Mouse (Mus musculus): ENCODE measurements around the gene Hecw2. TPM values are rescaled to one million over a fixed set of nuclear protein-coding genes. Genes with fewer than 3 reads are reported as not detected.

Hecw2 gene
- total RNA-seq, 2 experiments from 2014 or later, result 12.0 to 14.9 TPM

DNA sequence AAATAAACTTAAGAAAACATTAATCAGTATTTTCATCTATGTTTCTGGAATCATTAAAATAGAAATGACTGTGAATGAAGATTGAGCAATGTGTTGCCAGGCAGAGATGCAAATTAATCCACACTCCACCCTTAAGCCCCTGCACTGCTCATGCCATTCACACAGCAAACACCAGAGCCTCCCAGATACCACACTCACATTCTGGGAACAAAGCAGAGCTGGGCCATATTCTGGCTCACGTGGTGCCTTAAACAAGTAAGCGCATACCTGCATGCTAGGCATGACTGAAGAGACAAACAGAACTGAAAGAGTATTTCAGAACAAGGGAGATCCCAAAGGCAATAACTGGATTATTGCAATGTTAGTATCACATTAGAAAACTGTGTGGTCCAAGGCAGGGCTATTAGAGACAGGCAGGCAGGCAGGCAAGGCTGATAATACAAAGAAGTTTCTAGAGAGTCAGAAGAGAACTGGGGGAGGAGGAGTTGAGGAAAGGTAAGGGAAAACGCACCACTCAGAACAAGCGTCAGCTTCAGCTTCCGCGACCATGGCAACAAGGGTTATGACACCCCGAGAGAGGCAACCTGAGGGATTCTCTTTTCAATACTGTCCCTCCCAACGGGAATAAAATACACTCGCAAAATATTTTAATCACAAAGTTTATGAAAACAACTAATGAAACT, 75.2 kb downstream of the Hecw2 start:
- intact Hi-C loops (cut with DNase I), result loop anchor here (10.0 kb wide), 1 partner anchor 215 kb away; no protein-coding TSS in a partner anchor
- no peak for DNase-seq

DNA sequence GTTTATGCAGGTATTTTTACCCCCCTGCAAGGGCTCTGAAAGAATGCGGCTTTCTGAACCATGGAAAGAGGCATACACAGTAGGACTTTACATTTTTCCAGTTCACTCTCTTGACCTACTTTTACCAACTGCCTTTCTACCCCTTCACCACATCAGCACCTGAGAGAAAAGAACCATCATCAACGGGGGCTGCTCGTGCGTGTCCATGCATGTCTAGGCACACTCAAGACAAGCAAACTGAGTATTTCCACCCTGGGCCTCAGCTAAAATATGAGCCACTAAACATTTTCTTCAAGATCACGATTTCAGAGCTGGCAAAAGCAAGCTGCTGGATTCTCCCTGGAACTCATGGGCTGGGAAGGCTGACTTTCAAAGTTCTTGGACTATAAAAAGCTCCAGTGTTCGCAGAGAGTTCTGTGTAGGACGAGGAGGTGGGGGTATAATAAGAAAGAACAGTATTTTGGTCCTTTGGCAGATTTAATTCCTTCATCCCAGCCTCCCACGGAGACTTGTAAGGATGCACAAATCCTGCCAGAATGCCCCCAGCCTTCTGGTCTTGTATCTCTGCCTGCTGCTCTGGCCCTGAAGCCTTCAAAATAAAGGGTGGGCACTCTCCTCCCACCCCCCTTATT, 76.5 kb downstream of the Hecw2 start:
- intact Hi-C loops (cut with DNase I), result loop anchor here (10.0 kb wide), 1 partner anchor 214 kb away; no protein-coding TSS in a partner anchor
- DNase-seq, result no peak

DNA sequence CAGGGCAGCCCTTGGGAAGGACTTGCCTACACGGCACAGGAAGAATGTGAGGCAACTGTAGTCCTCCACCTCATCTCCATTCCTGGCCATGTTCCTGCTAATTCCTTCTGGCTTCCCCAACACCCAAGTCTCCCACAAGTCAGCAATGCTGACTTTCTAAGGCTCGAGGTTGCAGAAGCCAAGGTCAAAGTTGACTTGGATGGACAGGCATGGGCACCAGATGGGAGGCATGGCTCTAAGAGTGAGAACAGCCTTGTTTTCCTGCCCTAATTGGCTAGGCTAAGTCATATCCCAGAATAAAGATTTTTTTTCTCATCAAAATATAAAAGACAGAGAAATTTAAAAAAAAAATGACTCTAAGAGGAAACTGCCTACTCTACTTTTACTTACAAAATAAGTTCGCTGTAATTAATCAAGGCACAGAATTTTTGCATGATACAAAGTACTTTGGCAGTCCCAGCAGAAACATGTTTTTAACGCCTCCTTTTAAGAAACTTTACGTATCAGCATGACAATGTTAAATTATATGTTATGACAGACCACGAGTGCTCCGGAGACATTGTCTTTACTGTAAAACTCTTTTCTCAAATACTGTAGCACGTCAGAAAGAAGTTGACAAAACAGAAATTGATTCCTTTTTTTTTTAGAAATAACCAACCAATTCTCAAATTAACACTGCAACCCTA, 83.9 kb downstream of the Hecw2 start:
- DNase-seq, result peak in 1 of 2 experiments; percentile 5

DNA sequence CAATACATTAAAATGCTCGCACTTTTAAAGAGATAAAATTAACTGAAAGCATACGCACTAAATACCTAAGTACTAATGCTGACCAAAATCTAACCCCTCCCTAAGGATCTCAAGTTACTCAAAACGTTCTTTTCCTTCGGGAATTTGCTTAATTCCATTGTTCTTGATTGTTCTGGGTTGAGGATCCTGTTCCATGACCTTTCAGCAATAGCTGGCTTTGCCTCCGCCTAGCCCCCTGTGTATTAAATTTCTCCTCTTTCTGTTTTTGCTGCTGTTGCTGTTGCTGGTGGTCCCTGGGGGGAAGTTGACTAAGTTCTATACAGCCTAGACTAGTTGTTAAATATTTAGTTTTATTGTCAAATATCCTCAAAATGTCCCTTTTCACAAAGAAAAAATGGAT, 85.7 kb downstream of the Hecw2 start:
- intact Hi-C loops (cut with DNase I), result no loop called here

More for the DNA sequence above, 83.9 kb downstream of the Hecw2 start:
- intact Hi-C loops (cut with DNase I), result loop anchor here (10.0 kb wide), 1 partner anchor 206 kb away; no protein-coding TSS in a partner anchor

DNA sequence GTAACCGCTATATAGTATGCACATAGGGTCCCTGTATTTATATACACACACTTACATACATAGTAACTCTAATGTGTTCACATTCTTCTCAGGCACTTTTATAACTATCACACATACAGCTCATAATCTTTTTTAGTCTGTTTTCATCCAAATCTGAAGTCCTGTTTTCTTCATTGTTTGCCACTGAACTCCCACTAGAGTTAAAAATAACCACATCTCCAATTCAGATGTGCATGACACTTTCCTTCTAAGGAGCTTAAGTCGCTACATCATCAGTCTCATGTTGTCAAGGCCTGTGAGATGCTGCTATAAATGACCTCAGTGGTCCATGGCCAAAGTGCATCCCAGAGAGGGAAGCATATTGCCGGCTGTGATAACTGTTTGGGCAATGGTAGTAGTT, 88.2 kb downstream of the Hecw2 start:
- DNase-seq, result no peak
- intact Hi-C loops (cut with DNase I), result no loop called here

More for the DNA sequence above, 85.7 kb downstream of the Hecw2 start:
- DNase-seq, result no peak

DNA sequence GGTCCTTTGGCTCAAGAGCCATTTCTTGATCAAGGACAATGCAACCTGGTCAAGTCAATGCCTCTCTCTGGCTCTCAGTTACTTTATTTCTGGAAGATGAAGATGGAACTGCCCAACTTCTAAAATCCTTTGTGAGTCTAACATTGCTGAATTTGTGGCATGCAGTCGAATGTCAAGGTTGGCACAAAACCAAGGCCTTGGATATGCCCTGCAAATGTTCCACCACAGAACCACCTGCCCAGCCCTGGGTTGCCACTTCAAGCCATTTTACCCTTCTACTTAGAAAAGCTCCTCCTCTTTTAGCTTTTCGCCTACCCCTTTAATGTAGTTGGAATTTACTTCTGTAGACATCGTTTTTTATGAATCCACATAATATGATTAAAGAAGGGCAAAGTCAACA, 115.3 kb downstream of the Hecw2 start:
- intact Hi-C loops (cut with DNase I), result no loop called here
- no peak for DNase-seq

DNA sequence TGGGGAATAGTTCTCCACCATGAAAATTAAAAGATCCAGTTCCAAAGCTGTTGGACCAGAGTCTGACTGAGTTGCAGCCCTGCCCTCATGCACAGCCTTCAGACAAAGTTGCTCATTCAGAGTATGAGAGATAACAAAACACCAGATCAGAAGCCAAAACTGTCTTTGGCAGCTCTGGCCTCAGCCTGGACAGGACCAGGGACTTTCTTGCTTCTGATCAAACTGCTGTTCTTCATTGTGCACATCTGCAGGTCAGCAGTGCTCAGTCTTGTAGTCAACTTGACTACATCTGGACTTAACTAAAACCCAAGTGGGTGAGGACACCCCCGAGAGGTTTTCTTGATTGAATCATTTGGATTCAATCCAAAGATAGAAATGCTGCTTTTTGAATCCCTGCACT, 120.5 kb downstream of the Hecw2 start:
- DNase-seq, result peak in 1 of 2 experiments; percentile 12
- intact Hi-C loops (cut with DNase I), result no loop called here

DNA sequence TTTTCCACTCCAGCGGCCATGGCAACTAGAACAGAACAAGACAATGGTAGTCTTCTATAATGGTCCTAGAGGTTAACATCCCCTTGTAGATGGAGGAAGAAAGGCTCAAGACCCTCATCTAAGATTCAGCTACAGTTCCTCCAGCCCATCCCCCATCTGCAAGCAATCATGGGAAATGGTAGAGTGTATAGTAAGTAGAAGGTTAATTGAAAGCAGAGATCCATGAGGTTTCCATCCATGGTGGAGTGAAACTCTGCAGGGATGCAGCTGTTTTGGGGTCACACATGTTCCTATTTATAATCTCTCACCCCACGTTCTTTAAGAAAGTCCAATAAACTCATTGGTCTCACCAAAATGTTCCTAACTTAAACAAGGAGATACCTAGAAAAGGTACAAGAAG, 124.8 kb downstream of the Hecw2 start:
- intact Hi-C loops (cut with DNase I), result no loop called here

DNA sequence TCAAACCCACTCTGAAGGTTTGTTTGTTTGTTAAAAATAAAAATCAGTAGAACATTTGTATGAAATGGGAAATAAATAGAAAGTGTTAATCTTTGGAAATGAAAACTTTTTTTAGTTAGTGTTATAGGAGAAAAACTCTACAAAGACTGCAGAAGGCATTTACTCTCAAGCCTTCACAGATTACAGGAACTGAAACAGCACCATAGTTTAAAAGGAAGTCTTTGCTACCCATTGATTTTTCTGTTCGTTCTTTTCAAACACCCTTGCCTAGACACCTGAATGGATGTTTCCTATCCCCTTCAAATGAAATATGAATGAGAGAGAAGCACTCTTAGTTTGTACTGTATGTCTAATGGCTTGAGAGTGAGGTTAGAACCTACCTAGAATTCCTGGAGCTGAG, 126.7 kb downstream of the Hecw2 start:
- intact Hi-C loops (cut with DNase I), result no loop called here

More for the DNA sequence above, 124.8 kb downstream of the Hecw2 start:
- no peak for DNase-seq

DNA sequence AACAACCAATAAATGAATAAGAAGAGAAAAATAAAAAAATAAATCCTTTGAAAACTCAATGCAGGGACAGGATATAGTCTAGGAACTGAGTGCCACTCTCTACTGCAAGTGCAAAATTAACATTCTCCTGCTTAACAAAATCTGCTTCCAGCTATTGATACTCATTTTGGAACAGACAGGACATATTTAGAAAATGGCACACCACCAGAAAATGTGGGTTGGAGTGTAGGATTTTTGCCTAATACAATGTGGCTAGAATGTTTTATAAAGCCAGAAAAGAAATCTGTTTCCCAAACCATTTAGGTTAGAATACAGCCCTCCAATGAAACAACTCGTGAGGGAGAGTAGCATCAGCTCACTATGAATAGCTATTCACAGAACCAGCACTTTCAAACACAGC, 129.5 kb downstream of the Hecw2 start:
- intact Hi-C loops (cut with DNase I), result no loop called here
- DNase-seq, result no peak

More for the DNA sequence above, 126.7 kb downstream of the Hecw2 start:
- no peak for DNase-seq

DNA sequence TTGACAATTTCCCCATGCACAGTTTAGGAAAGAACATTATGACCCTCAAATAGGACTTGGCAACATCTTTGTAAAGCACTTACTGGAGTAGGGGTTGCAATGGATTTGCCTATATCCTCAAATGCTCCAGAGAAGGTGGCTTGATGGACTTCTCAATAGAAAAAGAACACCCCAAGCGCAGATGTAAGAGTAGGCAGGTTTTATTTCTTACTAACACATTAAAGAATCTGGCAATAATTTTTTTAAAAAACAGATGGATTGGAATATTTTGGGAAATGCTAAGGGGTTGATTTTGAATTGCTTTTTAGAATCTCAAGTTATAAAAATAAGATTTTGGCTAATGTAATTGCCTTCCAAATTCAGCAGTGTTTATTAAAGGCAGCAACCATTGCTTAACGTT, 133.9 kb downstream of the Hecw2 start:
- intact Hi-C loops (cut with DNase I), result no loop called here
- no peak for DNase-seq

DNA sequence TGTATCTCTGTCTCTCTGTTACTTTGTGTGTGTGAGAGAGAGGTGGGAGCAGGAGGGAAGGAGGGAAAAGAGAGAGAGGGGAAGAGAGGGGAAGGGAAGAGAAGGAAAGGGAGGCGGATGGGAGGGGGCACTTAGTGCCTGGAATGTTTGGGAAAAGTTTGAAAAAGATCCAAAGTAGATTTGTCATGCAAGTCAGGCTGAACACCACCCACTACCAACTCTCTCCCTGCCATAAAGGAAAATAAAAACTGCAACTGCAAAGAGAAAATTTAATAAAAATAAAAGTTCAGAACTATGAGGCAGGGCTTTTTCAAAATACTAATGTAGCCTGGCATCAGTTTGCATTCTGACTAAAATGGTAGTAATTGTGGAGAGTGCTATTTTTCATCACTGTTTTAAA, 135.2 kb downstream of the Hecw2 start:
- intact Hi-C loops (cut with DNase I), result no loop called here
- DNase-seq, result no peak

DNA sequence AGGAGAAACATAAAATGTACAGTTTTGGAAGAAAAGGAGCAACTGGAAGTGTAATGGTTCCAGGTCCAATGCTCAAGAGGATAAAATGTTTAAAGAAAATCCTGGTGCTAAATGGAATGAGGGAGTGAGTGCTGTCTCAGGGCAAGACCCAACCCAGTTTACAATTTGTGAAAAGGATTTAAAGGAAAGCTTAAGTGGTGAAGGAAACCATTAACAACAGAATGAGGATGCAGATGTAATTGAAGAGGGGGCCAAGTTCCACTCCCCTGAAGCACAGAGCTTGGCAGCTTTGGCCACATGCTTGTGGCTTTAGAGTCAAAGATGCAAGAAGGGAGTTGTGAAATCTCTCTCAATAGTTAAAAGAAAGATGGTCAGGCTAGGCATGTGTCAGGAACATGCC, 142.2 kb downstream of the Hecw2 start:
- intact Hi-C loops (cut with DNase I), result no loop called here
- no peak for DNase-seq

DNA sequence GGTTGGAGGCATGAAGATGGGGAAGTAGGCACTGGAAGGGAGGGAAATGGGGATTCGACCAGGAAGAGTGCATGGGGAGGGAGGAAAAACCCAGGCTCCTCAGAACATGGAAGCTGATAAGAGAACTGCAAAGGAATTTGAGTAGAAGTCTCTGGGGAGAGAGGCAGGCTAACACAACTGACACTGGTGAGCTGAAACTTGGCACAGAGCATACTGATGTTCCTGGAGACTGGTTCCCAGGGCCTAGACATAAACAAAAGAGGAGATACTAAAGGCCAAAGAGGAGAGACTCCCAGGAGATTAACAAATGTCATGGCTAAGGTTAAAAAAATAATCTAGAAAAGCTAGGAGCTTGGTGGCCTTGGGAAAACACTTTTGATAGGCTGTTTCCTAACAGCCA, 148.0 kb downstream of the Hecw2 start:
- DNase-seq, result peak; percentile 5
- intact Hi-C loops (cut with DNase I), result no loop called here

DNA sequence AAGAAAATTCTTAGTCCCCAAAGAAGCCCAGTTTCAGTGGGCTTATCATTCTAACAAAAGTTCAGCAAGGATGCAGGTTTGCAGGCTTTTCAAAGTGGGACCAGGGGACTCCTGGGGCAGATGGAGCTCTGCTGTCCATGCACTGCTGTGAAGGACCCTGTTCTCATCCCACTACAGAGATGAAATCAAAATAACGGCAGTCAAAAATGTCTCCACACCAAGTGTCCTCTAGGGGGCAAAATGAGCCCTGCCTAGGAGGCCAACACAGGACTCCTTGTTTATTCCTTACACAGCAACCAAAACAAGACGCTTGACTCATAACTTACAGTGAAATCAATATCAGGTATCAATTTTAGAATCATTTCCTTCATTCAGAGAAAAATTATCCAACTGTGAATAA, 155.9 kb downstream of the Hecw2 start:
- DNase-seq, result peak; percentile 33 to 52
- intact Hi-C loops (cut with DNase I), result loop anchor here (1.0 kb wide), 1 partner anchor 340 kb away; no protein-coding TSS in a partner anchor

DNA sequence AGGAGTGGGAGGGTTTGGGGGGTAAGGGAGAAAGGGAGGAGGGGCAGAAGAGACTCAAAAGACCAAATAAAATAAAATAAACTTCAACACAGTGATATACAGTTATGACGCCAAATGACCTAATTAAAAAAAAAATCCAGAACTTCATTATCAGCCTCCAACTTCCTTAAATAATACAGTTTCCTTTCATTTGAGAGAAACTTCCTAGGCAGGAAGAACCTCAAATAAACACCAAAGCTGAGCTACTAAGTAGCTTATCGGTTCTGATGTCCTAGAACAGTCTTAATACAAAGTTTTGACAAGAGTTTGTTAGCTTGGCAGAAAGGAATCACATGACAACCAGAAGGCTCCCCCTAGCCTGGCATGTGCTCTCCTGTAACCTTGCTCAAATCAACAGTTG, 177.3 kb downstream of the Hecw2 start:
- no peak for DNase-seq
- intact Hi-C loops (cut with DNase I), result loop anchor here (5.0 kb wide), 1 partner anchor 40 kb away; no protein-coding TSS in a partner anchor

DNA sequence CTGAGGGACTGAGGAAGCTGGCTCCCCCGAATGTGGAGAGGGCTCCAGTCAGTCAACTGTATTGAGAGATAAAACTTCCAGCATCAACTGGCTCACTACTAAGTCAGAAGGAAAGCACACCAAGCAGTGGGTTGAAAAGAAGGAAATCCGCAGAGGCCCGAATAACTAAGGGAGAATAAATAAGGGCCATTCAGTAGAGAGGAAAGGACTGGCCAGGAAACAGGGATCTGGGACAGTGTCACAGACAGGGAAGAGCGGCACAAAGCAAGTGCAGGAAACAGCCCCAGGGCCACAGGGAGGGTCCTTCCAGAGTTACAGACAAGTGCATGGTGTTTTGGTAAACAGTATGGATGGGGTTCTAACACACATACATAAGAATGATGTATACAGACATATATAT, 179.2 kb downstream of the Hecw2 start:
- intact Hi-C loops (cut with DNase I), result loop anchor here (5.0 kb wide), 1 partner anchor 38 kb away; no protein-coding TSS in a partner anchor
- no peak for DNase-seq

DNA sequence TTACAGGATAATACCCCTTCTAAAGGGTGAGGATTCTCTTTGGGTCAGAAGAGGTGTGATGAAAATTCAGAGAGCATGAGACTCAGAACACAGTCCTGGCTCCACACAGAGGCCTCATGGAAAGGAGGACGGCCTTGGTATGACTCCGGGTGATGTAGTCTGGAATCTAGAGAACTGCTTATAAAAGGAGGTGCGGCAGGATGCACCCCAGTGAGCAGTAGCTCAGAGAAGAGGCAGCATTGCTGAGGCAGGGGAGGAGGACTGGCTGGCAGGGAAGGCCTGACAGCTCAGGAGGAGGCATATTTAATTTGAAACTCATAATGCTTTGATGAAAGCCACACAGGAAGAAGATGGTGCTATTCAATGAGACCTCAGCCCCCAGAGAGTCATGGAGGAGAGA, 182.6 kb downstream of the Hecw2 start:
- DNase-seq, result no peak
- intact Hi-C loops (cut with DNase I), result no loop called here

DNA sequence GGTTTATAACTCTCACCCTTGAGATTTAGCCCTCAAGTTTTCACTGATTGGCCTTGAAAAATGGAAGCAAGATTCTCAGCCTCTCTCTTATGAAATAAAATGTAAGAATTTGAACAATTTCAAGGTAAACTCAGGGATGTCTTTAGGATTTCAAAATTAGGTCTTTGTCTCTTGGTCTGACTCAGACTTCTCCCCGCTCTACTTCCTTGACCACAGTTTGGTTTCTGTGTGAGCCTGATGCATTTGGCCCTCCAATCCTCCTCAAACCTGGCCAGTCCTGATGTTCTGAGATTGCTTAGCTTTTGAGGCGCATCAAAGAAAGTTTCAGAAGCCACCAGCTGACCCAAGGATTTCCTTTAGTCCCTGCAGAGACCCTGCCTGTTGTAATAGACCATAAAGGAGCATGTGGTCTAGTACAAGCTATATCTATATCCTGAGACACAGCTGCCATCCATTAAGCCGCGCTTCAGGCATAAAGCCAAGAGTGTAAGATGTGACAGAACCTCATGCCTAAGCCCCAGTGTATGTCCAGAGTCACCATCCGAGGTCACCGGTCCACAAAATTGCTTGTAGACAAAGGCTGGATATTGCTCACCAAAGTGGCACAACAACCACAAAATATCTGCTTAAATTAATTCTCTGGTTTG, 185.4 kb downstream of the Hecw2 start:
- intact Hi-C loops (cut with DNase I), result no loop called here
- DNase-seq, result no peak

DNA sequence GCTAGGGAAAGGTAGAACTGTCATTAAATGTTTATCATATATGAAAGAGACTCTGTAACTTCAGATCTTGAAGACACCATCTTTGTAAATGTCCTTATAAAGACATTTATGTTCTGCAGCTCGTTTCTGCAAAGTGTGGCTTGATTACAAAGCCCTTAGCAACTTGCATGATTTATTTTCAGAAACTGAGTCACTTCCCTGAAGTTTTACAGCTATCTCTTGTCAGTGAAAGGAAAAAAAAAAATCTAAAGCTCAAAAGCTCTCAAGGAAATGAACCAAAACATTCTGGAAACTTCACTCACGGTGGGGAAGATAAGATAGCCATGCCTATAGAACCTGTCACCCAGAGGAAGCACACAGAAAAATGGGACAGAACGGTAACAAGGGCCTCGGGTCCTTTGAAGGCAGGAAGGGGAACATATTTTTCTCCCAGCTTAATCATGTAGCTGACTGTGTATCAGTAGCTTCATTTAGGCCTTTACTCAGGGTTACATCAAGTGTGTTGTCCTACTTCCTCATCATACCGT, 189.0 kb downstream of the Hecw2 start:
- intact Hi-C loops (cut with DNase I), result no loop called here
- DNase-seq, result no peak

DNA sequence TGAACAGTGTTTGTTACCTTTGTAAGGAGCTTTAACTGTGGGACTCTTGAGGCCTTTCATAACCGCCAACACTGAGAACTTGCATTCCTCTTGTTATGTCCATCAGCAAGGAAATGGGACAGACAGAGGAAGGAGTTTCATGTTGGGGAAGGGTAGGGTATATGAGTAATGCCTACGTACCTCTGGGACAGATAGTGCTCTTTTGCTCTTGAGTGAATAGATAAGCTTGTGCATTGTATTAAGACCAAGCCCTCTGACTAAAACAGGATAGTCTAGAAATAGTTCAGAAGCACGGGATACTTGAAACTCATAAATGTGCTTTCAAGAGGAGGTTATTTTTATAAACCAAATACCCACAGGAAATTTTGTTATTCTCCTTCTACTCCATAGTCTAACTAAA, 191.7 kb downstream of the Hecw2 start:
- intact Hi-C loops (cut with DNase I), result no loop called here
- no peak for DNase-seq

All from heart, postnatal 14 days (tissue).